Mouse (Mus musculus) cortical plate, adult 2 months (tissue): ENCODE measurements around the gene Cdh26. TPM values are rescaled to one million over a fixed set of nuclear protein-coding genes. Genes with fewer than 3 reads are reported as not detected.
A peak's percentile ranks its signal among the peaks of the same experiment; 100 is the strongest.

Experiments
- H3K27ac ChIP-seq: fragments of 200-500 bp; 2 replicates; pipeline ENCODE4 v1.5.1; 2012; ENCODE audit warnings: low read length, control low read depth, inconsistent platforms; ENCODE audit not compliant: insufficient read depth
- H3K4me1 ChIP-seq: fragments of 200-500 bp; 2 replicates; pipeline ENCODE4 v1.6.1; 2011; ENCODE audit warnings: low read length; ENCODE audit not compliant: control insufficient read depth, insufficient read depth
- H3K4me3 ChIP-seq: fragments of 200-500 bp; 2 replicates; pipeline ENCODE4 v1.5.1; 2011; ENCODE audit warnings: mild to moderate bottlenecking, low read length, control low read depth; ENCODE audit not compliant: insufficient read depth
- CTCF ChIP-seq: fragments of 200-500 bp; IDR thresholded peaks from 2 replicates; pipeline ENCODE4 v1.5.1; 2011; ENCODE audit warnings: mild to moderate bottlenecking, control low read depth, low read length; ENCODE audit not compliant: insufficient read depth; ENCODE audit errors: extremely low read depth
- POLR2A ChIP-seq: fragments of 200-500 bp; IDR thresholded peaks from 2 replicates; pipeline ENCODE4 v1.6.1; 2011; ENCODE audit warnings: mild to moderate bottlenecking, low read length, control low read depth; ENCODE audit not compliant: insufficient read depth; ENCODE audit errors: extremely low read depth
- polyA plus RNA-seq: library from polyadenylated mRNA; depleted of rRNA; stranded (reverse); fragments of >200 nt; gene quantifications from 2 replicates; pipeline ENCODE4 v1.2.3, GENCODE M21; 2012; rRNA removed

Gene Cdh26
- 0.23 TPM in 2 replicates for polyA plus RNA-seq

DNA sequence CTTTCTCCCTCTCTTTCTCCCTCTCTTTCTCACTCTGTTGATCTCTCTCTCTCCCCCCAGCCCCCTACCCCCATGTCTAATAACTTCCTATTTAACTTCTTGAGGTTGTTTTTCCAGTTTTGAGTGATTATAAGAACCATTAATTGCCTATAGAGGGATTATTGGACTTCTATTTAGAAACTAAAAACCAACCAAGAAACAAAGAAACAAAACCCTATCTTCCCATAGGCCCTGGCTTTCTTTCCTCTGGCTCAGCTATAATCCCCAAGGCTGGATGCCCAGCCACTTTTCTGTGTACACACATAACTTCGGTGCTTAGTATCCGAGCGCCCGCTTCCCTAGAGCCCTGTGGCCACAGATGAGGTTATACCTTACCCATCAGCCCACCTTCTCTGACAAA, at the start of gene Cdh26:
Gene Cdh26, plus strand, starts transcription at position 301 of the 400 bp plus-strand sequence.
- Histone ChIP-seq H3K4me1 (no peaks in the 10 kb centered on the region), H3K4me3 (no peak within 1 kb of the TSS), H3K27ac (no peak within 1 kb of the TSS)
- TF ChIP-seq POLR2A (no peak), CTCF (no peak)

DNA sequence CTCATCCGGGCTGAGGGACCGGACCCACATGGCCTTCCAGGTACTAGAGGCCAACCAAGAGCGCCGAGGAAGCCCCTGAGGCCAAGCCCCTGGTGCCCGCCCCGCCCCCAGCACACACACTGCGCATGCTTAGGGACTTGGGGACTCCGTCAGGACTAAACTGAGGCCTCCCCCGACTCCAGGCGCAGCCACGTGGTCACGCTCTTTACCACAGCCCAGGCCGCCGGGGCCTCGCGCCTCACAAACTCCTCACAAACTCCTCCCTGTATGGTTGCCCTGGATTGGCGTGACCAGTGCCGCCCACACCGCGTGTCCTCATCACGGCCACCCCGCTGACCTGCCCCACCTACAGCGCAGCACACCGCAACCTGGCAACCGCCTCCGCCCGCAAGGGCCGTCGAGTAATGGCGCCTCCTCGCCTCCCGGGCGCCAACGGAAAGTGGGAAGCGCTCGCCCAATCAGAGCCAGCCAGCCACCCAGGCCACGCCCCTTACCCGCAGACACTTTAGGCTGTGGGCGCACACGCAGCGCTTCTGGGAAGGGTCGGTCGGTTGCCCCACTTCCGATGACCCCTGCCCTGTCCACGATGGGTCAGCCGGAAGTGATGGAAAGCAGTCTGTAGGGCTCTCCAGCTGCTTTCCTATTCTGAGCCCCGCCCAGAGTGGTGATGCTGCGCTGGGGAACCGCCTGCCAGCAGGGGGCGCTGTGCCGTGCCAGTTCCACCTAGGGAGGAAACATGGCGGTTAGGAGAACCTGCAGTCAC, 23.1 kb upstream of the Cdh26 start, which contains the start of gene Sycp2:
Gene Sycp2, minus strand, starts transcription at position 633 of the 763 bp plus-strand sequence.
- H3K4me3 ChIP-seq = no peak within 1 kb of the TSS

DNA sequence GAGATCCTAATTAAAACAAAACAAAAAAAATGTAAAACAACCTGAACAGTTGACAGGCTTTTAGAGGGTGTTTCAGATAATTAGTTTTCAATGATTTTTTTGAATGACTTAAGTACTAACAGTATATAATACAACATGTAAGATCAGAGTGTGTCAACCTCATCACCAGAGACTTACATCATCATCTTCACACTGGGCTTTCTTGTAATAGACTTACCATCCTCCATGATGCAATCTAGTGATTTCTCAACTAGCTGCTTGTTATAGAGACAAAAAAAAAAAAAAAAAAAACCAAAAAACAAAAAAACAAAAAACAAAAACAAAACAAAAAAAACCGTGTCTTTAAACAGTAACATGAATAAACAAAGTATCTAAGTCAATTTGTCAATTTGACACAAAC, 21.3 kb upstream of the Cdh26 start:
- Histone ChIP-seq H3K4me1 (peaks cover 2% of the 10 kb centered on the region), H3K4me3 (no peak overlapping the region), H3K27ac (no peak overlapping the region)
- TF ChIP-seq POLR2A (no peak), CTCF (no peak)

More for the DNA sequence above, 23.1 kb upstream of the Cdh26 start, which contains the start of gene Sycp2:
- Histone ChIP-seq H3K4me1 (peaks cover 2% of the 10 kb centered on the region), H3K27ac (no peak within 1 kb of the TSS)
- TF ChIP-seq CTCF (0 out of 2 replicates have a peak, but pooled peaks have one; percentile 1), POLR2A (no peak)

DNA sequence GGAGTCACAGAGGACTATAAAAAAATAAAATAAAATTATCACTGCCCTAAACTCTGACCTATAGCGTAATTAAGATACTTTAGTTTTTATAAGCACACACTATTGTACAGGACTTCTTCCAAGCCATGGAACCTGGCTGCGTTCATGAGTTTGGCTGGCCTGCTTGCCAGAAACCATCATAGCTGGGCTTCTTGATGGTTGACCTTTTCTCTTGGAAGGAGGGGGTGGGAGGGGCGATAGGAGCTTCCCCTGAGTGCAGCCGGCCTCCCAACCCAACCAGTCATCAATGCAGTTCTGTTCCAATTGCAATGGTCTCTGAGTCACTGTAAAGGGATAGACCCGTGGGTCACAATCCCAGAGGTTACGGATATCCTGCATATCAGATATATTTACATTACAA, 20.0 kb upstream of the Cdh26 start:
- TF ChIP-seq POLR2A (no peak), CTCF (no peak)
- H3K4me3 ChIP-seq = no peak overlapping the region
- H3K27ac ChIP-seq = no peak overlapping the region
- H3K4me1 ChIP-seq = peaks cover 2% of the 10 kb centered on the region

DNA sequence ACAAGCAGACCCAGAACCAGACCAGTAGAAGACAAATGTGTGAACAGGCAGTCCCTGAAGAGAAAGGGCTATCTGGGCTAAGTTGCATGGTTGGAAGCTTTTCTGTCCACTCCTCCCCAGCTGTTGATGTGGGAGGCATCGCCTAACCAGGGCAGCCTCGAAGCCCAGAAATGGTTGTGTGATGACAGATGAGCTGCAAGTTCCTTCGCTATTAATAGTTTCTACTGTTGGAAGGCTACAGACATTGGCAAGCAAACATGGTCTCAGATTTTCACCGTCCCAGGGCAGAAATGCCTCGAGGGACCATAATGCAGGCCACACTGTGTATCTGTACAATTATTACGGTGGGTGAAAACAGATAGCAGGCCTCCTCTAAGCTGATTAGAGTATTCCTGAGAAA, 17.7 kb upstream of the Cdh26 start:
- no peak overlapping the region for H3K27ac ChIP-seq
- TF ChIP-seq CTCF (no peak), POLR2A (no peak)
- peaks cover 4% of the 10 kb centered on the region for H3K4me1 ChIP-seq
- peak overlapping the region; percentile 0; the same call in 1 of the 2 replicates for H3K4me3 ChIP-seq

DNA sequence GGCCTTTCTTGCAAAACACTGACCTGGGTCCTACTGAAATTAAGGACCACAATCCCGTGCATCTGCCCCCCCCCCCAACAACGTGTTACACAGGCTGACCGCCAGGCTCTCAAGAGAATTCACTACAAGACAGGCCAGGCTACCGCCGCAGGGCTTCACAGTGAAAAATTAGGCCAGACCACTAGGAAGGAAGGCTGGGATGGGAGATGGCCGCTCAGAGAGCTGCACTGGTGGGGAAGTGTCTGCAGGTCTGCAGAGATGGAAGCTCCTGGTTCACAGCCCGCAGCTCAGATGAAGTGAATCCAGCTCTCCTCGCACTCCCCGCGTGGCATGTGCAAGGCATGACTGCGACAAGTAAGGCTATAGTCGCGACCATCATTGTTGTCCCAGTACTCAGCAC, 17.2 kb upstream of the Cdh26 start:
- Histone ChIP-seq H3K27ac (peak overlapping the region; percentile 16; the same call in 1 of the 2 replicates), H3K4me3 (peak overlapping the region; percentile 77), H3K4me1 (peaks cover 4% of the 10 kb centered on the region)
- TF ChIP-seq CTCF = no peak
- TF ChIP-seq POLR2A = no peak

DNA sequence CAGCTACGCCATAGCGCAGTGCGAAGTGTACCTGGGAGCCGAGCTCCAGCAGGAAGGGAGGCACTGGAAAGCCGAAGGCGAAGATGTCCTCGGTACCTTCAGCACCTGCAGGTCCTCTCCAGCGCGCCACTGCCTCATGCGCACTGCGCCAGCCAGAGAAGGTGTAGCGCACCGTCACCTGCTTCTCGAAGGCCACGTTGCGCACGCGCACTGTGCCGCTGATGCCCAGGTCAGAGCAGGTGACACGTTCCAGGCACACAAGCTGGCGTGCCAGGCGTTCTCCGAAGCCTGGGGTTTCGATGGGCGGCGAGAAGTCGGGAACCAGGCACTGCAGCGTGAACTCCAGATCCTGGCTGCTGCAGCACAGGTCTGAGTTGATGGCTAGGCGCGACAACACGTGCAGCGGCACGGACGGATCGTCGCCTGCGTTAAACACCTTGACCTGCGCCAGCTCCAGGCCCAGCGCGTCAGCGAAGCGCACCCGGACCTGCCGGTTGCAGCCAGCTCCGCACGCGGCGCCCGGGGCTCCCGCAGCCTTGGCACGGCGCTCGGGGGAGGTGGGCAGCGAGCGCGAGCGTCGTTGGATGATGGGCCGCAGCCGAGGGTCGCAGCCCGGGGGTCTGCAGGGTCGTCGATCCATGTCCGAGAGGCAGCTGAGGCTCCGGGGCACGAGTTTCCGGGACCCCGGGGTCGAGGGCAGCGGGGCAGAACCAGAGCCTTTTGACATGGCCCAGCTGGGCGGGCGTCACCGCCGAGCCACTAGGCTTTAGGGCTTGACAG, 16.7 kb upstream of the Cdh26 start:
- peaks cover 4% of the 10 kb centered on the region for H3K4me1 ChIP-seq
- H3K27ac ChIP-seq = peak overlapping the region; percentile 16
- peak overlapping the region; percentile 77 for H3K4me3 ChIP-seq
- TF ChIP-seq CTCF (no peak), POLR2A (no peak)

DNA sequence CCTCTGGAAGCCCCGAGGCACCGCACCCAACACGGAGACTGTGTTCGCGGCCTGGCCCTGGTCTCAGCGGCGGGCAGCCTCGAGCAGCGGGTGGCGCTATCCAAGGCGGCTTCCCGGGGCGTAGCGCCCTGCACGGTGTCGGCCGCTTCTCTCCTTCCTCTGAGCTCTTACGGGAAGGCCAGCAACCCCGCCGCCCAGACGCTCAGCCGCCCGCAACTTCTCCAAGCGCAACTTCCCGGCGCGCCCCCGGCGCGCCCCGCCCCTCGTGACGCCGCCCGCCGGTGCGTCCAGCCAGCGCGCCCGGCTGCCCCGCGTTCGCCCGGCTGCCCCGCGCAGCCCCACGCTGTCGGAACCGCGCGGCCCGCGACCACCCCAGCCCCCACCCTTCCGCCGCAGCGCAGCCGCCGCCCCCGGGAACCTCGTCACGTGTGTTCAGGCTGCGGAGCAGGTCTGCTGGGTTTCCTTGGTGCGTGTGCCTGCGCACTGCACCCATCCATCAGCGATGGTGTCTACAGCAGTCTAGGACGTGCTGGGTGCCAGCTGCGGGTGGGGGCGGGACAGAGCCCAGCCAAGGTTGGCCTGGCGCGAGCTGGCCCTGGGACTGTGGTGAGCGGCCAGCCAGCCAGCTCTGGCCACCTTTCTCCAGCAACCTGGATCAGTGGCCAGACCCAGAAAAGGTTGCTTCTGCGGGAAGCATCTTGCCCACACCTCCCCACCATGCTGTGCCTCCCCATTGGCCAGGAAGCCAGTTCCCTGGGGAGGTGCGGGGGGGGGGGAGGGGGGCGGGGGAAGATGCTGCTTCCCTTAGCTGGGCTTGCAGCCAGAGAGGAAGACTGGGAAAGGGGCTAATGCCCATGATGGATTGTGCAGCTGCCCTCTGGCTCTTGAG, 15.8 kb upstream of the Cdh26 start, which contains the start of the genes Ppp1r3d and Fam217b:
Gene Ppp1r3d, minus strand, starts transcription at position 212 of the 889 bp plus-strand sequence.
Gene Fam217b, plus strand, starts transcription at position 264 of the 889 bp plus-strand sequence.
- Histone ChIP-seq H3K27ac (peak within 1 kb of the TSS; percentile 95), H3K4me1 (peaks cover 4% of the 10 kb centered on the region), H3K4me3 (peak within 1 kb of the TSS; percentile 77)
- TF ChIP-seq CTCF (no peak), POLR2A (0 out of 2 replicates have a peak, but pooled peaks have one; percentile 37)

DNA sequence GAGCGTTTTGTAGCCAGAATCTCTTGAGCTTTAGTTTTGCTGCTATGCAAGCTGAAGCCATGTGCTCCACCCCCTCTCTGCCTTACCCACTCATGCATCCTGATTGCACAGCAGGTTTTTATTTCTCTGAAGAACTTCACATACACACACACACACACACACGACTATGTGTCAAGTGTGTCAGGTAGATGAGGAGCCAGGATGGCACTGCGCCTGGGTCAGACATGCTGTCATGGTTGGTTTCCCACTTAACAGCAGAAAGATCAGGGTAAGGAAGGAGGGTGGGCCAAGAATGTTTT, 15.2 kb upstream of the Cdh26 start:
- Histone ChIP-seq H3K4me1 (peaks cover 4% of the 10 kb centered on the region), H3K4me3 (peak overlapping the region; percentile 77), H3K27ac (no peak overlapping the region)
- no peak for TF ChIP-seq POLR2A
- TF ChIP-seq CTCF = no peak
